Mouse (Mus musculus) cerebellum, postnatal 14 days (tissue): ENCODE data around the gene Ranbp10.
A peak's percentile ranks its signal among the peaks of the same experiment; 100 is the strongest.

ENCODE experiments used
- DNase-seq, 2 experiments: peaks; one replicate each; pipeline ENCODE4 v3.0.0; 2021; ENCODE audit warnings: mixed read lengths in 2 of 2

Gene Ranbp10

DNA sequence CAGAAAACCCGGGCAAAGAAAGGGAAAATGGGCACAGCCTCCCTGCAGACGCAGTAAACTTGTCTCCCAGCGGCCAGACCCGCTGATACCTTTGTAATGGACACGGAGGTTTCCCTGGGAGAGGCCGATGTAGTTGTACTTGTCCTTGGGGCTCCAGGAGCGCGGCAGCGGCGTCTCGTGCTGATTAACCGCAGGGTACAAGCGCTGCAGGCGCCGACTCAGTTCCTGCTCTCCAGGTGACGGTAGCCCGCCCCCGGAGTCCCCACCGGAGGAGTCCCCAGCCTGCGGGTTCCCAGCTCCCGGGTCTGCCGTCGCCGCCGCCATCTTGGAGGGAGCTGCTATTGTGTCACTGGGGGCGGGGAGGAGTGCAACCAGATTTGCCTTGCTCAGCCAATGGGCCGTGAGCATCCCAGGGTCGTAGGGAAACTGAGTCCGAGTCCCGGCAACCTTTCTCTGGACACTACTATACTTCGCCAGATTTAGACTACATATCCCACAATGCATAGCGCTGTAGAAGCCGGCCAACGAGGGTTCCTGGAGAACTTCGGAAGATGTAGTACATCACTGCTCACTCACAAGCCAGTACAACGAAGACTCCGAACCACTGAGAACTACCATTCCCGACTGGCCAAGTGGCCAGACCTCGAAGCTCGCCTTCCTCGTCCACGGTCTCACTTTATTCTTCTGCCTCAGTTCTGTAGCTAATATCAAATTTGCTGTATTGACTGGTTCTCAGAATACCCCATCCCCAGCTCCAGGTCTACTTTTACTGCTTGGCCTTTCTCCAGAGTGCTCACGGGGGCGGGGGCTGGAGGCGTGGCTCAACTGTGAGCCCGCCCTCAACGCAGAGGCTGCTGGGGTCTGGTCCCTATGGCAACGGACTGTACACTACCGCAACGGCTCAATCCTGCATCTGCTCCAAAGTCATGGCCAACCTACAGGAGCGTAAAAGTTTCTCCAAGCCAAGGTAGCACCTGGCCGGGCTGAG, at the start of gene Ranbp10, which contains the start of gene Tsnaxip1:
Ranbp10 (minus strand) TSS at position 490 of the 988 bp plus-strand sequence.
Tsnaxip1 (plus strand) TSS at position 871 of the 988 bp plus-strand sequence.
- DNase-seq: peak; percentile 96

DNA sequence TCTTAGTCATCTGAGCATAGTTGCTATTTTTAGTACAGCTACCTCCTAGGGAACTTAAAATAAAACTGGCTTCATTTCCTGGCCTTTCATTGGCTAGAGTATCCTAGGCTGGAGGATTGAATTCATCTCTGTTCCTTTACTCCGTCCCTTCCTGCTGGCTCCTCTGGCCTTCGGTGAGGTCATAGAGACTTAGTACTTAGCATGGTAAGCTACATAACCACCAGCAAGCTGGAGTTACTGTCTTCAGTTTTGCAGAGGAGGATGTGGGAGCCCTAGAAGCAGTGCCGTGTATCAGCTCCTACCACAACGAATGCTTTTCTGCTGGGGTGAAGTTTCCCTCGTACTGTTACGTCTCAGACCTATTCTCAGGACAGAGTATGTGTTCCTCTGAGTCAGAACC, 47.2 kb upstream of the Ranbp10 start:
- peak; percentile 44 to 61 for DNase-seq

DNA sequence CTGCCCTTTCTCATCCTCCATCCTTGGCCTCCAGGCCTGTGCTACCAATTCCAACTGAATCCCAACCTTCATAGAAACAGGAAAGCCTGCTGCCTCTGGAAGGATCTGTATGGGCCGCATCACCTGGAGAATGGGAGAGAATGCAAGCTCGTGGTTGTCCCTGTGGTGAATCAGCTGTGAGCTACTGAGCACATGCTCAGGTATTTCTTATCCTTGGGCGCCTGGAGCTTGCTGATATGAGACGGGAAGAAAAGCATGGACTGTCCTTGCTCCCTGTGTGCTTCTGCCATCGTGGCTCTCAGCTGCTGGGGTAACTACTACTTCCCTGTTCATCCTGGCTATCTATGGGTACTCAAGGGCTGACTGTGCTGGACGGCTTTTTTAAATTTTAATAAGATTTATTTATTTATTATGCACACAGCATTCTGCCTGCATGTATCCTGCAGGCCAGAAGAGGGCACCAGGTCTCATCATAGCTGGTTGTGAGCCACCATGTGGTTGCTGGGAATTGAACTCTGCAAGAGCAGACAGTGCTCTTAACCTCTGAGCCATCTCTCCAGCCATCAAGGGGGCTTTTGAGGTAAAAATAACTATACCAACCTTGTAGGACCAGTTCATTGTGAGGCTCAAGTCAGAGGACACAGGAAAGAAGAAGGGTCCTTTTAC, 39.3 kb upstream of the Ranbp10 start:
- DNase-seq: no peak

DNA sequence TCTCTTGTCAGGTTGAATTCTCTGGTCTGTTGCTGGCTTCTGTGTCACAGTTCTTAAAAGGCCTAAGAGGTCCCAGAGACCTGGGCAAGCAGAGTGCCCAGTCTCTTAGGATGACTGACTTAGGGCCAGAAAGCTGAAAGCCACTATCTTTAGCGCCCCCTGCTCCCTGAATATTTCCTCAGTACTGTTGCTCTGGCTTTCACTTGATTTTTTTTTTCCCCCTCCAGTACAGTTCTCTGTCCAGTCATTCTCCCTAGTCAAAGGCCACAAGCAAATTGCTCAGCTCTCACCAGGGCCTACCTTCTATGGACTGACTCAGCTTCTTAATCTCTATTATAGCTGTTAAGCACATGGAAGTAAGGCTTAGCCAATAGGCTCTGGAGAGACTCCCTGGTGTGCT, 34.8 kb upstream of the Ranbp10 start:
- DNase-seq: peak; percentile 33 to 35

GRCm38 (mm10) chr8:105860143-105860981, 33.2 kb upstream of the Ranbp10 start, which contains the start of gene Nutf2:
Nutf2 (plus strand) TSS chr8:105860580.
- peak; percentile 88 to 92 for DNase-seq

DNA sequence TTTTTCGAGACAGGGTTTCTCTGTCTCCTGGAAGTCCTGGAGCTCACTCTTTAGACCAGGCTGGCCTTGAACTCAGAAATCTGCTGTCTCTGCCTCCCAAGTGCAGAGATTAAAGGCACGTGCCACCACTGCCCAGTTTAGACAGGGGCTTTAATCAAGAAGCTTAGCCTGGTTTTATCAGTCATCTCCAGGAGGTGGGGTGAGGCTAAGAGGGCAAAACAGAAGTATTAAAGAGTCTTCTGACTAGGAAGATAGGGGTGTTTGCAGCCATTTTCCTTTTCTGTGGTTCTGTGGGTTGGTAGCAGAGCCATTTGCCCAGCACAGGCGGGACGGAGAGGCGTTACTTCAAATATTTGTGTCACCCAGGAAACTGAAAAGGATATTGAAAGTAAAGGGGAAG, 32.2 kb upstream of the Ranbp10 start:
- DNase-seq: no peak

GRCm38 (mm10) chr8:105858495-105858894, 31.3 kb upstream of the Ranbp10 start:
- no peak for DNase-seq

- DNase-seq: no peak
Observed at GRCm38 (mm10) chr8:105856168-105856835, 29.2 kb upstream of the Ranbp10 start.

DNA sequence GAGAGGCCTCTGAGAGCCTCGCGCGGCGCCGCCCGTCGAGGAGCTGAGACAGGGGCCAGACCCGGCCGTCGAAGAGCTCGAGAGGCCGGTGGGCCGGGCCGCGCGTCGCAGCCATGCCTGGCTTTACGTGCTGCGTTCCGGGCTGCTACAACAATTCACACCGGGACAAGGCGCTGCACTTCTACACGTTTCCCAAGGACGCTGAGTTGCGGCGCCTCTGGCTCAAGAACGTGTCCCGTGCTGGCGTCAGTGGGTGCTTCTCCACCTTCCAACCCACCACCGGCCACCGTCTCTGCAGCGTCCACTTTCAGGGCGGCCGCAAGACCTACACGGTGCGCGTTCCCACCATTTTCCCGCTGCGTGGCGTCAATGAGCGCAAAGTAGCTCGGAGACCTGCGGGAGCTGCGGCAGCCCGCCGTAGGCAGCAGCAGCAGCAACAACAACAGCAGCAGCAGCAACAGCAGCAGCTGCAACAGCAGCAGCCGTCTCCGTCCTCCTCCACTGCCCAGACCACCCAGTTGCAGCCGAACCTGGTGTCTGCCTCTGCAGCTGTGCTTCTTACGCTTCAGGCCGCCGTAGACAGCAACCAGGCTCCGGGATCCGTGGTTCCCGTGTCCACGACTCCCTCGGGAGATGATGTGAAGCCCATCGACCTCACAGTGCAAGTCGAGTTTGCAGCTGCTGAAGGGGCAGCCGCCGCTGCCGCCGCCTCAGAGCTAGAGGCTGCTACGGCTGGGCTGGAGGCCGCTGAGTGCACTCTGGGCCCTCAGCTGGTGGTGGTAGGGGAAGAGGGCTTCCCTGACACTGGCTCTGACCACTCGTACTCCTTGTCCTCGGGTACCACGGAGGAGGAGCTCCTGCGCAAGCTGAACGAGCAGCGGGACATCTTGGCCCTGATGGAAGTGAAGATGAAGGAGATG, 28.4 kb upstream of the Ranbp10 start:
- DNase-seq: peak; percentile 55 to 65

DNA sequence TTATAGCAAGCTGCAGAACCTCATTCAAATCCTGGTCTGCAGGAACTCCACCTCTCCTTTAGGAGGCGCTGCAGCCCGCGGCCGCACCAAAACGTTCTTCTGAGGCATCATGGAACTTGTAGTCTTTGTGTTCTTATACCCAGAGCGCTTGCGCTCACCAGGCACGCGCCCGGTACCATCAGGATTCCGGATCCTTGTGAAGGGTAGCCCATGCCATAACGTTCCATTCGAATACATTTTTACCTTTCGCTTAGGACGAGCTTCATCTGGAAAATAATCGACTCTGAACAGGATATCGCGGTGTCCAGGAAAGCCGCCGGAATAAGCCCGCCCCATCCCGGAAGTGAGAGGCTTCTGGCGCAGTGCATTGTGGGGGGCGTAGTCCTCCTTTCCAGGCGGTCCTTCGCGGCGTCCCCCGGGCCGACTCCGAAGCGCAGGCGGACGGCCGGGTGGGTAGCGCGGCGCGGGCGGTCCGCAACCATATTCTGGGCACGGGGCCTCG, 27.6 kb upstream of the Ranbp10 start, which contains the start of gene Thap11:
Thap11 (plus strand) TSS at position 418 of the 502 bp plus-strand sequence.
- peak; percentile 94 to 96 for DNase-seq

GRCm38 (mm10) chr8:105854303-105854702, 27.2 kb upstream of the Ranbp10 start:
- peak in 1 of 2 experiments; percentile 29 for DNase-seq

DNA sequence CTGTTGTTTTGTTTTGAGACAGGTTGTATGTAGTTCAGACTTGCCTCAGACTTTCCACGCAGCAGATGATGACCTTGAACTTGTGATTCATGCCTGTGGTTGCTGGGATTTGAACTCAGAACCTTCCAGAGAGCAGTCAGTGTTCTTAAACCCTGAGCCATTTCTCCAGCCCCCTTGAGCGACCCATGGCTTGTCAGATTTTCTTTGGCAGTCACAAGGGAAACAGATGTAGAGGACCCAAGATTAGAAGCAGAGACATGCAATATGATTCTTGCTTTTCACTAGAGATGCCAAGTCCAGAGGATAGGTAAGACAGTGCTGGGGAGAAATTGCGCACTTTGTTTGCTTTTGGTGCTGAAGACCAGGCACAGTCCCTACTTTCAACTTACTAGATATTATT, 26.0 kb upstream of the Ranbp10 start, which contains the start of gene Cenpt:
Cenpt (minus strand) TSS at position 101 of the 400 bp plus-strand sequence.
- DNase-seq: no peak

DNA sequence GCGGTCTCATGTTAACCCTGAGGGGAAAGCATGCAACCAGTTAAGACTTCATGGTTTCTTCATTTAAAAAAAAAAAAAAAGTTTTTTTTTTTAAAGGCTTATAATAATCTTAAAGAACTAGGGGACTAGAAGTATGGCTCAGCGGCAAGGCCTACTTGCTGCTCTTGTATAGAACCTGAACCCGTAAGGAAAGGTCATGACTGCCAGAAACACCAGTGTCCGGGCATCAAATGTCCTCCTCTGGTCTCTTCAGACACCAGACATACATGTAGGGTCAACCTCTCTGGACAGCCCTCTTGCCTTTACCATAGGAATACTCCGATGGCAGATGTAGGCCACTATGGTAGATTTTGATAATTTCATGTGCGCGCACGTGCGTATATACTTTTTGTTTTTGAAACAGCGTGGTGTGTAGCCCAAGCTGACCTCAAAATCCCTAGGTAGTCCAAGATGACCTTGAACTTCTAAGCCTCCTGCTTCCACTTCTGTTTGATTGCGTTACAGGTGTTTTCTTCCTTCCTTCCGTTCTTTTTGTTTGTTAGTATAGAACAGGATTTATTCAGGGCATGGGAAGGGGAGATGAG, 25.1 kb upstream of the Ranbp10 start:
- DNase-seq: peak in 1 of 2 experiments; percentile 30

DNA sequence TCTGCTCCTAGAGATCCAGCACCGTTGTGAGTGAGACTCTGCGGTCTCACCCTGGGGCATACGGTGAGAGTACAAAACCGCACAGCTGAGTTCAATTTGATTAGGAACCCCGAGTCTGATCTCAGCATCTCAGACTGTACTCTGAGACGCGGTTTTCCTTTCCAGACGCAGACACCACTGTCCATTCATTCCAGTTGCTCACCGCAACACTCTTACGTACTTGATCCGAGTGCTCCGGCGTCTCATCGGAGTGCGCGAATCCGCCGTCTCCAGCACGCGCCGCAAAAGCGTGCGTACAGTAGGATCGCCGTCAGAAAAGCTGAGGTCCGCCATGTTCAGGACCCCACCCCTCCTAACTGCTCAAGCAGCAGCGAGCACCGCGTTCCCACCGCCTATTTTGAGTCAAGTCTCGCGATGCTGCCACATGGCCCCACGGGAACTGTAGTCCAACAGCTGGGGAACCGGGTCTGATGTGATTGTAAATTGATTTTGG, 24.5 kb upstream of the Ranbp10 start:
- peak; percentile 92 for DNase-seq

DNA sequence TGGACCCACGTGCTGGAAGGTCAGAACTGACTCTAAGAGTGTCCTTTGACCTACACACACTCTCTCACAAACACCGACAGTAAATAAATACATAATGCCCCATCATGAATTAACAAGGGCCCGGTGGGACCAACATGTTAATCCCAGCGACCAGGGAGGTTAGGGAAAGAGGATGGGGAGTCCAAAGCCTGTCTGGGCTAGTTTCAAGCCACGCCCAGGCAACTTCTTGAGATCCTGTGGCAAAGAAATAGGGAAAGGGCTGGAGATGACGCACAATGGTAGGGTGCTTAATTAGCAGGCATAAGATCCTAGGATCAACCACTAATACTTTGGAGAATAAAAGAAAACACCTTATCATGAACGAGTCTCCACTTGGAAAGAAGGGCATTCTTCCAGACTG, 23.5 kb upstream of the Ranbp10 start:
- DNase-seq: no peak

DNA sequence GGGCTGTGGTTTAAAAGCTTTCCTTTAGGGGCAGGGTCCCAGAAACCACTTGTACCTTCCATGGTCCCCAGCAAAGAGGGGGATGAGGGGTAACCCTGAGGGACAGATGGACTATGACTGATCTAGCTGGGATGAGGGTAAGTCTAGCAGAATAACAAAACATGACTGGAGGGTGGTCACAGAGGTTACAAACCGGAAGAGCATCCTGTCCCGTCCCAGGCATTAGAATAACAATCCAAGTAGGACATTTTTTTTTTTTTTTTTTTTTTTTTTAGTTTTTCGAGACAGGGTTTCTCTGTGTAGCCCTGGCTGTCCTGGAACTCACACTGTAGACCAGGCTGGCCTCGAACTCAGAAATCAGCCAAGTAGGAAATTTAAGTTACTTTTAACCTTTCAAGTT, 22.9 kb upstream of the Ranbp10 start:
- no peak for DNase-seq

GRCm38 (mm10) chr8:105846678-105847077, 19.5 kb upstream of the Ranbp10 start:
- no peak for DNase-seq

DNA sequence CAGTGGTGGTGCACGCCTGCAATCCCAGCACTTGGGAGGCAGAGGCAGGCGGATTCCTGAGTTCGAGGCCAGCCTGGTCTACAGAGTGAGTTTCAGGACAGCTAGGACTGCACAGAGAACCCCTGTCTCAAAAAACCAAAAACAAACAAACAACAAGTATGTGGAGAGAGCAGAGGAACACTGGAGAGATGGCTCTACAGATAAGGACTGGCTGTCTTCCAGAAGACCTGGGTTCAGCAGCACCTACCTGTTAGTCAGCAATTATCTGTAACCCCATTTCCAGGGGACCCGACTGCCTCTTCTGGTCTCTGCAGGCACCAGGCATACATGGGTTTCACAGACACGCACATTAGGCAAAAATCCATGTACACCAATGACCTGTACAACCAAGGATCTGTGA, 12.1 kb upstream of the Ranbp10 start:
- DNase-seq: no peak

DNA sequence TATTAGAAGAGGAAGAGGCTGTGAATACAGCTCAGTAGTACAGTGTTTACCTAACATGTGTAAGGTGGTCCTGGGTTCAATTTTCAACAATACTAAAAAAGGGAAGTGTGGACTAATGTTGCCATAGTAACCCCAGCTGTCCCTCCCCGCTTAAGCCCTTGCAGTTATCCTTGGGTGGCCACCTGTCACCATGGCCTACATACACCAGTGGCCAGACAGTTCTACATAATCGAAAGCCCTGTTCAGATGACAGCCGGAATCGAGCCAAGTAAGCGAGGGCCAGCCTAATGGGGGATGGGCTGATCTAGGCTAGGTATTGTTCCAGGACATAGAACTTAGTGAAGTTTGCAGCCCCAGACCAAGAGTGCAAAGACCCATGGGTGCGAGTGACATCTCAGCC, 9.8 kb upstream of the Ranbp10 start:
- peak; percentile 31 to 59 for DNase-seq

DNA sequence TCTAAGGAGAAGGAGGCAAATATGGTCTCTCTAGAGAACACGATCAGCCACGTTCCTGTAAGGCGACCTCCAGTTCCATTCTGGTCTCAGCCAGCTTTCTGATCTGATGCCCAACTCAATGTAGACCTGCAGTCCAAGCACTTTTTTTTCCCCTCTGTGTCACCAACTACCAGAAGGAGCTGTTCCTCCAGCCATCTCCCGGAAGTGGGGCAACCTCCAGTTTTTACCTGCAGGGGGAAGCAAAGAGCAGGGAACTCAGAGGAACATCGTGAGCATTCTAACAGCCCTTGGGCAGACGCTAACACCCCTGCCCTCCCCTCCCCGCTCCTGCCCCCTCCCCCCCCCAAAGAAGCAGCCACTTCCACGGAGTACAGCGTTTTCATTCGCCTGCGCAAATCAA, 8.2 kb upstream of the Ranbp10 start:
- DNase-seq: peak; percentile 62 to 76
